Mouse (Mus musculus) liver, embryonic 15.5 days (tissue): Measurements from ENCODE around the gene Dcun1d3. TPM values are rescaled to one million over a fixed set of nuclear protein-coding genes. Genes with fewer than 3 reads are reported as not detected.

ENCODE experiments used
- polyA plus RNA-seq: library from polyadenylated mRNA; unstranded; fragments of >200 nt; fragmentation: Nextera tagmentation; extraction: Ambion mirVana; gene quantifications from 2 replicates; pipeline ENCODE4 v1.2.1, GENCODE M21; 2015

Gene Dcun1d3
- polyA plus RNA-seq, 1 experiment from 2014 or later, result 1.6 TPM

Other genes with a start within 250 kb of the Dcun1d3 start
- gene Acsm4, start 206.3 kb downstream of the Dcun1d3 start, polyA plus RNA-seq, result not detected in 2 replicates
- 23.7 and 24.0 TPM in 2 replicates for gene Thumpd1, start 175.5 kb downstream of the Dcun1d3 start, polyA plus RNA-seq
- 3.2 and 5.4 TPM in 2 replicates for gene Acsm3, start 135.4 kb downstream of the Dcun1d3 start, polyA plus RNA-seq
- 10.8 and 11.6 TPM in 2 replicates for gene Rexo5, start 102.3 kb downstream of the Dcun1d3 start, polyA plus RNA-seq
- gene Eri2, start 102.2 kb downstream of the Dcun1d3 start, polyA plus RNA-seq, result 10.4 and 10.8 TPM in 2 replicates
- gene Lyrm1, start 437 bp downstream of the Dcun1d3 start, polyA plus RNA-seq, result 2.4 and 3.0 TPM in 2 replicates
- not detected in 2 replicates for gene Dnah3, start 199.0 kb upstream of the Dcun1d3 start, polyA plus RNA-seq
- gene Tmem159, start 206.1 kb upstream of the Dcun1d3 start, polyA plus RNA-seq, result 2.2 and 2.4 TPM in 2 replicates
- gene Zp2, start 249.0 kb upstream of the Dcun1d3 start, polyA plus RNA-seq, result 0.13 TPM in 1 of 2 replicates, not detected in the other